Mouse (Mus musculus): ENCODE measurements at regions not wholly inside any gene's neighbourhood (a gene's known extent, or its start where the extent isn't known, plus 50 kb on each side); places are given as distances from the start of the nearest gene placed in this dataset.

DNA sequence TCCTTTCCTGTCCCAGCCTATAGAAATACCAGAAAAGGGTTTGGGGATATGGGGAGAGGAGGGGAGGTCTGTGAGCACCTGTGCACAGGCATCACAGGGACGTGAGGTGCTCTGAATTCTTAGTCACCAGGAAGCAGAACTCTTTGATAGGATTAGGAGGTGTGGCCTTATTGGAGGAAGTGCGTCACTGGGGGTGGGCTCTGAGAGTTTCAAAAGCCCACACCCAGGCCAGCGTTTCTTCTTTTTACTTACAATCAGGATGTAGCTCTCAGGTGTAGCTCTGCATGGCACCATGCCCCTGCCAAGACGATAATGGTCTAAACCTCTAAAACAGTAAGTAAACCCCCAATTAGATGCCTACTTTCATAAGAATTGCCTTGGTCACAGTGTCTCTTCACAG is 162.6 kb upstream of the Ank start:
- TF ChIP-seq POLR2A (IDR thresholded peaks at IDR 0.05; ENCODE audit: low read depth, low read length): no peak
- no peak for TF ChIP-seq CTCF (IDR thresholded peaks at IDR 0.05; ENCODE audit: extremely low read depth, insufficient read length, insufficient replicate concordance, low read depth, low read length)

All from small intestine, adult 2 months (tissue).